ENCODE assay signal across 9 mouse cellular contexts in genomic region chr19:38931566-38931890, GRCm38 (mm10). TPM values are rescaled to one million over a fixed set of nuclear protein-coding genes. Genes with fewer than 3 reads are reported as not detected.
A peak's percentile ranks its signal among the peaks of the same experiment; 100 is the strongest.
DNase-seq lines count a peak whose midpoint lies in the region; ATAC-seq and TF ChIP-seq lines count a peak whose summit lies in the region.
"Had no signal": no experiment of that assay in that cellular context is flagged by ENCODE, and none has a peak within 500 bp of the region (broad histone marks: within the 10 kb centered on the region; RNA-seq: fewer than 3 reads in every experiment).

No protein-coding gene starts in this region.

- peaks cover 4% of the 10 kb centered on the region for H3K4me1 ChIP-seq in testis, adult 2 months (ENCODE audit: control insufficient read depth, insufficient read depth, low read length)
- peaks cover 13% of the 10 kb centered on the region; the same call in 1 of the 2 replicates for H3K4me1 ChIP-seq in liver, embryonic 11.5 days (replicated peaks; ENCODE audit: control insufficient read depth, insufficient read depth, low read length)

- no peak; the same call in 1 of the 2 replicates for ATAC-seq in liver, embryonic 11.5 days (replicated peaks; ENCODE audit: low FRiP score)

- TF ChIP-seq POLR2A in testis, adult 2 months (IDR thresholded peaks at IDR 0.05; ENCODE audit: control insufficient read depth, low read depth, low read length): no peak

- no peaks in the 10 kb centered on the region for H3K9me3 ChIP-seq in liver, embryonic 11.5 days (ENCODE audit: control insufficient read depth, low read length)

- no peak overlapping the region for H3K27ac ChIP-seq in testis, adult 2 months (ENCODE audit: control insufficient read depth, insufficient read depth, low read depth, low read length)
- H3K27ac ChIP-seq in liver, embryonic 11.5 days (ENCODE audit: low read depth, low read length): 0 out of 2 replicates have a peak overlapping the region, but pooled peaks have one; percentile 77

- H3K36me3 ChIP-seq in testis, adult 2 months (ENCODE audit: control insufficient read depth, insufficient read depth, low read length): no peaks in the 10 kb centered on the region
- H3K36me3 ChIP-seq in liver, embryonic 11.5 days (ENCODE audit: control insufficient read depth, insufficient read depth, low read length): peaks cover 16% of the 10 kb centered on the region

- H3K4me2 ChIP-seq in liver, embryonic 11.5 days: peak overlapping the region; percentile 92

- peak overlapping the region; percentile 89; the same call in 1 of the 2 replicates for H3K4me3 ChIP-seq in testis, adult 2 months (ENCODE audit: control insufficient read depth, low read depth, low read length)
- H3K4me3 ChIP-seq in liver, embryonic 11.5 days (ENCODE audit: low read depth, low read length): peak overlapping the region; percentile 87

- no peaks in the 10 kb centered on the region for H3K27me3 ChIP-seq in testis, adult 2 months (ENCODE audit: control insufficient read depth, insufficient read depth, low read length)
- H3K27me3 ChIP-seq in liver, embryonic 11.5 days (replicated peaks; ENCODE audit: control insufficient read depth, insufficient read depth, low read length): no peaks in the 10 kb centered on the region

- H3K9ac ChIP-seq in liver, embryonic 11.5 days (ENCODE audit: low read depth, low read length): peak overlapping the region; percentile 97

- TF ChIP-seq CTCF in testis, adult 2 months (IDR thresholded peaks at IDR 0.05; ENCODE audit: control insufficient read depth, insufficient read depth, insufficient replicate concordance, low read depth, low read length): no peak

- DNase-seq in cerebellum, adult 9-10 months: peak; percentile 11
- DNase-seq in cerebellum, adult 8-10 months: no peak
- no peak for DNase-seq in testis, postnatal 10 days (ENCODE audit: low spot score)
- DNase-seq in liver, embryonic 11.5 days (ENCODE audit: low spot score): no peak
- DNase-seq in thymus, adult 18-20 months: no peak
- DNase-seq in urinary bladder, postnatal 4 days (ENCODE audit: low spot score in 2 of 2): no peak
- no peak for DNase-seq in cerebellum, adult 9-11 months
- DNase-seq: cerebellum, postnatal 25 days had no signal

- under 1% methylated on average over 6 of the region's 6 CpGs for WGBS in liver, embryonic 11.5 days

RNA-seq across cellular contexts. Expression of gene Hells, which starts 0.8 kb away (rescaled TPM):
- 2.7 and 5.5 TPM in 2 replicates for polyA plus RNA-seq in testis, adult 2 months (2012; rRNA removed)
- polyA plus RNA-seq in liver, embryonic 11.5 days (2014; fragmentation: Nextera tagmentation; extraction: Ambion mirVana): 81.7 and 82.0 TPM in 2 replicates

Comparison
In these comparisons a context has a peak if more than half of its experiments do, and no peak if none do; other contexts are left out.
1. RNA of gene Hells, which starts 0.8 kb away (polyA plus RNA-seq): 81.7 to 82.0 TPM in liver, embryonic 11.5 days; 2.7 to 5.5 TPM in testis, adult 2 months; every median in the first group is over 10 times any median in the second.